Mouse (Mus musculus) 3T3-L1 (cell line): Measurements from ENCODE around the gene Mtch2.
A peak's percentile ranks its signal among the peaks of the same experiment; 100 is the strongest.

ENCODE experiments used
- DNase-seq: peaks from one replicate; pipeline ENCODE4 v3.0.0-alpha.2; 2015; ENCODE audit warnings: low read depth, low spot score

Gene Mtch2

DNA sequence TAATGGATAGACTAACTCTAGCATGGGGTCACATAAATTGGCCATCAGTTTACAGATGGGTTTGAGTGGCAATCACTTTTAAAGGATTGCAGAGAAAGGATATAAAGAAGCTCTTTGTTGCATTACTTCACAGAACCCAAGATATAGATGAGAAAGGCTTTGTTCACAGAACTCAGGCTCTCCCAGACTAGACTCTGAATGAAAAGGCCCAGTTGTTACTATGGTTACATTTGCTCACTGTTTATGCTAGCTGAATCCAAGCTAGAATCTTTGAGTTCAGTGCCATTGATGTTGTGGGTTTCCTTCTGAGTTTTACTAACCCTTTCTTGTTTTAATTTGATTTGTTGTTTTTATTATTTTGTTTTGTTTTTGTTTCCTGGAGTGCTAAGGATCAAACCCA, 17.2 kb downstream of the Mtch2 start:
- no peak for DNase-seq

DNA sequence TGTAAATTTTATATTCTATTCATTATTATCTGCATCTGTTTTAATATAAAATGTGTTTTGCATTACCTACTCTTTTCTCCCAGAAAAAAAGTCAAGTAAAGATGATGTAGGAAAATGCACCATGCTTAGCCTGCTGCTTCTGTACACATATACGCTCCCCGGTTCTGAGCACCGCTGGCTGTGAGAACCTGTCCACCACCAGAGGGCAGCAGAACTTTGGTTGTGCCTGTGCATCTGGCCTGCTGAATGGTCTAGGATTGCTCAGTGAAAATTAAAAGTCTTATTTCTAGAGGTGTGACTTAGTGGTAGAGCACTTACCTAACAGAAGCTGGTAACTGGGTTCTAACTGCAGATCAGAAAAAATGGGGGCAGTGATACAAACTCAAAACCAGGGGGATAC, 19.6 kb downstream of the Mtch2 start:
- peak; percentile 90 for DNase-seq

DNA sequence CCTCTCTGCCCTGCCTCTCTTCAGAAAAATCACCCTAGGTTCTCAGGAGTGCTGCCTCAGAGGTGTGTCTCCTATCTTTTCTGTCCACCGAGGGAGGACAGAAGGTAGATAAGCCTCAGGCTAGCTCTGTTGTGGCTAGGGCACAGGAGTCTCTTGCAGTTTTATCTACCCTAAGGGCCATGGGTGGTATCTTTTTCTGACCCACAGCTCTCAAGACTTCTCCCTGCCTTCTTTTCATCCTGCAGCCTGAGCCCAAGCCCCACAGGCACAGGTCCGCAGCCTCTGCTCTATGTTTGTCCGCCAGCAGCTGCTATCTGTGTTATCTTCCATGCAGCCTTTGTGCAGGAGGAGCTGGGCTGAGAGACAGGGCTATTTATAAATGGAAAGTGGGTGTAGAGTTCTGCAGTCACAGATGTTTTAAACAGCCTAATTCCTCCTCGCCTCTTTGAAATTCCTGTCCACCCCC, 23.2 kb downstream of the Mtch2 start:
- DNase-seq = no peak

DNA sequence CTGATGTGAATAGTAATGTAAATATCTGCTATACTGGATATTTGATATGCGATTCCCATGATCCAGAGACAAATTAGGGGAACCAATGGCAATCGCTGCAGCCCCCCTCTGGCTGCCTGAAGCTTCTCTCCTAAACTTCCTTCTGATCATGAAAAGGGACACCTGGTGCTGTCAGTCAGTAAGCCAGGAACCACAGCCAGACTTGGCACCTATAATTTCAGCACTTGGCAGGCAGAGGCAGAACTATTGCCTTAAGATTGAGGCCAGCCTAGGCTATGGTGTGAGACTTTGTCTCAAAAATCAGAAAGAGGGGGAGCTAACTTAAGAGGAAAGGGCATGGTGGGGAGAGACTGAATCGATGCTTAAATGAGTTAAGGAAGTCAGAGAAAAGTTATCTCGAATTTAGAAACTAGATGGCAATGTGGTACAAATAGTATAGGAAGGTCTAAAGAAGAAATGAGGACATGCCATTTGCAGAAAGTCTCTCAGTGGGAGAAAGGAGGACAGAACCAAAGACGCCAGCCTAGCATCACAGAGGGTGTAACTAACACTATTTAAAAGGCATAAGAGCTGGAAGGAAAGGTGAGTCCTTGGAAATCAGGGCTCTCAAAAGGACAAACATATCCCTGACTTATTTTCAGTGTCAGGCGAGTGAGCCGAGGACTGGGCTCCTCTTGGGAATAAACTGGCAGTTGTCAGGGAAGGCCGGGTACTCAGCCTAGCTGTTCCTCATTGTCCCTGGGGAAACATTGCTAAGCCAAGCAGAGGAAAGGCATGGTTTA, 24.4 kb downstream of the Mtch2 start:
- no peak for DNase-seq

DNA sequence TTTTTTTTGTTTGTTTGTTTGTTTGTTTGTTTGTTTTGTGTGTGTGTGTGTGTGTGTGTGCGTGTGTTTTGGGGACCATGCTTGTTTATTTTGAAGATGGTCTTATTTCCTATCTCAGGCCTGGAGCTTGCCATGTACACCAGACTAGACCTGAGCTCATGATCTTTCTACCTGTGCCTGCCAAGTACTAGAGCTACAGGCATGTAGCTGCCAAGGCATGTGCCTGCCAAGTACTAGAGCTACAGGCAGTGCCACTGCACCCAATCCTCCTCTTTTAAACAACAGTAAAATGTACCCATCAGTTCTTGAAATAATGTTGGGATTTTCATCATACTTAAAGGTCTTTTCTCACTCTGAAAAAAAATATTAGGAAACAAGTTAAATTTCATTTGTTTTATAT, 27.1 kb downstream of the Mtch2 start:
- DNase-seq = no peak

DNA sequence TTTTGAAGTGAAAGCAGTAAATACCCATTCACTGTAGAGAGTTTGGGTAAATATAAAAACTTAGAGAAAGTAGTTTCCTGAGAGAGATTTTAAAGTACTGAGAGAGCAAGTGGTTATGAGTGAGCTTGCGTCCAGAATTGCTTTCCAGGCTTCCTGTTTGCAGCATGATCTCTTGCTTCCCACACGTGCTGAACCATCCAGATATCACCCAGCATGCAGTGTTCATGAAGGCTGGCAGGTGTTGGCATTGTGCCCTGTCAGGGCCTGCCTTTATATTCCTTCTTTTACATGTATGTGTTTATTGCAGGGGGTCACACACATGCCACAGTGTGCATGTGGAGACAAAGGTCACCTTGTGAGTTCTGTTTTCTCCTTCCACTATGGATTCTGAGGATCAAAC, 28.3 kb downstream of the Mtch2 start:
- DNase-seq = no peak

DNA sequence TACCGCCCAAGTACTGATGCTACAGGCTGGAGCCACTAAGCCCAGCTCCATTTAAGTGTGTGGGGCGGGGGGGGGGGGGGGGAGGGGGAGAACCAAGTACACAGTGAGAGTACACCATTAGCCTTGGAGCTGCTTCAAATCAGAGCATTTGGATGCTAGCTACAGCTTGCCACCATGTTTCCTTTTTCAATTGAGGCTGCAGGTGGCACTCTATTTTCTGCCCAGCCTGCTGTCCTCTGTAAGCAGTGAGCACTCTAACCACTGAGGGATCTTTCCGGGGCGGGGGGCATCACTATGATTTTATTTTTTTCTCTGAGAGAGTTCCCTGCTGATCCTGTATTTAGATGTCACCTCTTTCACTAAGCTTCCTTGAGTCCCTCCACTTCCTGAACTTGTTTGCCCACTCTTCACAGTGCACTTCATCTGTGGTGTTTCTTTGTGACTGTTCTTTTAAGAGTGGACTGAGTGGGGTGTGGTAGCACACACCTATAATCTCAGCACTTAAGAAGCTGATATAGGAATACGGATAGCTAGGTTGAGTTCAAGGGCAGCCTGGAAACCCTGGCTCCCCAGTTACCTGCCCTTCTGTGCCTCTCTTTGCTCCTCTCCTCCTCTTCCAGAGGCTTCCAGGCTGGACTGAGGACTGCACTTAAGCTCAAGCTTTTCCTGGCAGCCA, 30.8 kb downstream of the Mtch2 start:
- no peak for DNase-seq

DNA sequence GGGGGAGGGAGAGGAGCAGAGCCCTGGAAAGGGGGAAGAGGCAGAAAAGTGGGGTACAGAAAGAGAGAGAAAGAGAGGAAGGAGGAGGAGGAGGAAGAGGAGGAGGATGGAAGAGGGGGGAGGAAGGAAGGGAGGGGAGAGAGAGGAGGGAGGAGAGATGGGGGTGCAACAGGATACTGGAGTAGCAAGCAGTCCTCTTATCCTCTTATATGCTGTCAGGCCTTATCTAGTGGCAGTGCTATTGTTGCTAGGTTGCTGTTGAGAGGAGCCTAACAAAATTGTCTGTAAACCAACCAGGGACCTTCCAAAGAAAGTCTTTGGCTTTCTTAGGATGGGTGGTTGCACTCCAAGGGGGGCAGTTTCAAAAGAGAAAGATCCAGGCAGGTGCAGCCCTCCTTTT, 32.5 kb downstream of the Mtch2 start:
- DNase-seq = no peak

DNA sequence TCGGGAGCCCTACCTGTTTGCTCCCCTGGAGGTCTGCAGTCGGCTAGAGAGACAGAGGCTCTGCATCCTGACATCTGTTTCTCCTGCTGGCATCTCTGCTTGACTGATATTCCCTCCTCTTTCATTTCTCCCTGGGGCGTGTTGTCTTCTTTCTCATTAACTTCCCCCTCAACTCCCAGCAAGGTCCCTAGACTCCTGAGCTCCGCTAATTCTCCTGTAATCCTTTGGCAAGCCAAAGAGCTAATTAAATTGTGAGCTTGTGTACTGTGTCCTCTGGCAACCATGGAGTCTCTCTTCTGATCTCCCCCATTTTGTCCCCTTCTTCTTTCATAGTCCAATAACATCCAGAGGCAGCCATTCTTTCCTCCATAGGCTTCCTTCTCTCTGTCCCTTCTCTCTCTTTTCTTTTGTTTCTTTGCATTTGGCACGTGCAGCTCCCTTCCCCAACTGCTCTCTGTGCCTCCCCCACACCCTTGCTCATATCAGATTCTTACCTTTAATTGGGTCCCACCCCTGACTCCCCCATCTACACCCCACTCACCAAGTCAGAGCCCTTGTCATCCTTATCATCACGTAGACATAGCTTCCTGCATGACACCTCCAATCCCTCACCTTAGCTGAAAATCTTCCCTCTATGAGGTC, 33.3 kb downstream of the Mtch2 start:
- DNase-seq = no peak

DNA sequence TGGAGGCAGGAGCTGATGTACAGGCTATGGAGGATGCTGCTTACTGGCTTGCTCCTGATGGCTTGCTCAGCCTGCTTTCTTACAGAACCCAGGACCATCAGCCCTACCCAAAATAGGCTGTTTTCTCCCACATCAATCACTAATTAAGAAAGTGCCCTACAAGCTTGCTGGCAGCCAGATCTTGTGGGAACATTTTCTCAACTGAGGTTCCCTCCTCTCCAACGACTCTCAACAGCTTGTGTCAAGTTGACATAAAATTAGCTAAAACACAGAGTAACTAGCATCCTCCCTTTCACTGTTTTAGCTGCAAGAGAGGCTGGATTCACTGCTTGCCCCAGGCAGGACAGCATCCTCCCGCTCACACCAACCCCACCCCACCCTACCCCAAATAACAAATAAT, 34.9 kb downstream of the Mtch2 start:
- DNase-seq = no peak

DNA sequence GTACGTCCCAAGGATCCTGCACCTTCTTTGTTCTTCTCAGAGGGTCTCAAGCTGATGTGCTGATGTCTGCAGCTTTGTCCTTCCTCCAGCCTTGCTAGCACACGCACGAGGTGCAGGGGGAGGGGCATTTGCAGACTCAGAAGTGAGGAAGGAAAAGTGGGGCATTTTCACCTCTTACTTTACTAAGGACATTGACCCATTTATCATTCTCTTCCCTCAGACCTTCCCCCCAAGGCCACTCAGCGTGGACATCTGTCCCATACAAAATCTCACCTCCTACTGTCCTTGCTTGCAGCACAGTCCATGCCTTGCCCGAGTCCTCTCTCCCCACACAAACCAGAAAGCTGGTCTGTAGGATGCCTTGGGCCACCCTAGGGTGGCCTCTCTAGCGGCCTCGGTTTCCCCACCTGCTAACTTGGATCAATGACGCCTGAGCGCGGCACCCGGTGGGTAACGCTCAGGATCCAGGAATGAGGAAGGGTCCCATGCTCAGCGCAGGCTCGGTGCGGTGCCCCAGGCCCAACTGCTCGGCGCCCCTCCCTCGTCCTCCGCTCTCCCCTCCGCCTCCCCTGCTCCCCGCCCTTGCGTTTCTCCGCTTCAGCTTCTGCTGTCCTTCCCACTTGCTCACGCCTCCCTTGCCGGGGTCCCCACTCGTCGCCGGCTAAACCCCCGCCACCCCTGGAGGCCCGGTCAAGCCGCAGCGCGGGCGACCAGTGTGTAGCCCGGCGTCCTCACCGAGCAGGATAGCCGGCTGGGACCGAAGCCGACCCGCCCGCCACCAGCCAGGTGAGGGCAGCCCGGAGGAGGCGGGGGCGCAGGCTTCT, 38.5 kb downstream of the Mtch2 start, which contains the start of gene C1qtnf4:
Gene C1qtnf4 (plus strand): TSS at position 643 of the 824 bp plus-strand sequence.
- DNase-seq = no peak

DNA sequence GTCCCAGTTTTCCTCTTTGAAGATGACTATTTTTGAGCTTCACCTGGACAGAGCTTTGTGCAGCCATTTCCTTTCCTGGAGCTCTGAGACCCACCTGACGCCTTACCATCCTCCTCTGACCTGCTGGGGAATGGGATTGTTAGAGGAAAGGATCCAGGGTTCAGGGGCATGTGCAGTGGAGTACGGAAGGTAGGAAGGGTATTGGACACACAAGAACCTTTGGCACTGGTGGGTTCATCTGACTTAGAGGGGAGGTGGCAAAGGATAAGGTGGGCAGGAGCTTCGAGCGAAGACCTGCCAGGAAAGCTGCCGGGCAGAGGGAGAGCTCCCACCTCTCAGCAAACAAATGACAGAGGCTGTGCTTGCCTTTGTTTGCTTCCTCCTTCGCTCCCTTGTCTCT, 39.5 kb downstream of the Mtch2 start:
- no peak for DNase-seq

DNA sequence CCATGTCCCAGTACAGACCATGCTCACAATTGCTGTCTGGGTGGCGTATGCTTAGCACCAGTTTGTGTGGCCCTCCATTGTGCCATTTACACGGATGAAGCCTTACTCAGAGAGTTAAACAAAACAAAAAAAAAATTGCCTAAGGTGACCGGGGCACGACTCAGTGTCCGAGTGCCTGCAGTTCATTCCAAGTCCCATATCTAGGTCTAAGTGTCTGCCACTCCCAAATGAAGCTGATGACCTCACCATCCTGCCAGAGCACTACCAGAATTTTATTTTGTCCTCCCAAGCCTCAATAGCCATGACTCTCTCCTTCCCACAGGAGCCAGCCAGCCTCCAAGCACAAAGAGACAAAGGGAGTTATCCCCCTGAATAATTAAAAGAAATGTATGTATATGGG, 40.7 kb downstream of the Mtch2 start:
- DNase-seq = peak; percentile 71

DNA sequence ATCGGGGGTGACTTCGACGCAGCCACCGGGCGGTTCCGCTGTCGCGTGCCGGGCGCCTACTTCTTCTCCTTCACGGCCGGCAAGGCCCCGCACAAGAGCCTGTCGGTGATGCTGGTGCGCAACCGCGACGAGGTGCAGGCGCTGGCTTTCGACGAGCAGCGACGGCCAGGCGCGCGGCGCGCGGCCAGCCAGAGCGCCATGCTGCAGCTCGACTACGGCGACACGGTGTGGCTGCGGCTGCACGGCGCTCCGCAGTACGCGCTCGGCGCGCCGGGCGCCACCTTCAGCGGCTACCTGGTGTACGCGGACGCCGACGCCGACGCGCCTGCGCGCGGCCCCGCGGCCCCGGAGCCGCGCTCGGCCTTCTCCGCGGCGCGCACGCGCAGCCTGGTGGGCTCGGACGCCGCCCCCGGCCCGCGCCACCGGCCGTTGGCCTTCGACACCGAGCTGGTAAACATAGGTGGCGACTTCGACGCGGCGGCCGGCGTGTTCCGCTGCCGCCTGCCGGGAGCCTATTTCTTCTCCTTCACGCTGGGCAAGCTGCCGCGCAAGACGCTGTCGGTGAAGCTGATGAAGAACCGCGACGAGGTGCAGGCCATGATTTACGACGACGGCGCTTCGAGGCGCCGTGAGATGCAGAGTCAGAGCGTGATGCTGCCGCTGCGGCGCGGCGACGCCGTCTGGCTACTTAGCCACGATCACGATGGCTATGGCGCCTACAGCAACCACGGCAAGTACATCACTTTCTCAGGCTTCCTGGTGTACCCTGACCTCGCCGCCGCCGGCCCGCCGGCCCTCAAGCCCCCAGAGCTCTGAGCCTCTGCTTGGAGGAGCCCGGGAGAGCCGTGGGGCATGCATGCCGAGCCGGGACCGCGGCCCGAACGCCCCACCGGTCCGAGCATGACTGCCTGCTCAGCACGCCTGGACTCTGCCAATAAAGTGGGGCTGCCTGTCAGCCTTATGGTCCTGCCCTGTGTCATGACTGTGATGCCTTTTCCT, 42.9 kb downstream of the Mtch2 start:
- DNase-seq = no peak

DNA sequence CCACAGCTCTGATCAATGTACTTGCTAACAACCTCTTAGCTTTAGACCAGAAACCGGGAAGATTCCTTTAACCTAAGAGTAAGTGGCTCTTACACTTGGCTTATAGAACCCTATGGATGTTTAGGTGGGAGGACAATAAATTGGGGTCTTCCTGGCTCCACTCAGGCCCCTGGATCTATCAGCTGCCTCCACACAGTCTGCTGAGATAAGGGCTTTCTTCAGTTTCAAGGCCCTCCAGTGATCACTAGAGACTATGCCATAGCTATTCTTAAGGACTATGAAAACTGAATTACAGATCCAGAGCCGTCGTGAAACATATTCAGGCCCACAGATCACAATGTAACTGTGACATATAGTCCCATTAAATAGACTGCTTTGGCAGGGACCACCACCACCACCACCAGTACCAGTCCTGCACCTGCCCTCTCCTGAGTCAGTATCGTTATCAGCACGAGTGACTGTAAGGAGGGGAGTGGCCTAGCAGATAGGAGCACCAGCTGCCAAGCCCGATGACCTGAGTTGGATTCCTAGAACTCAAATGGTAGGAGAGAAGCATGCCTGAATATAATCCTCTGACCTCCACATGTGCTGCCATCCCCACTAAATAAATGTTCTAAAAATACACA, 46.8 kb downstream of the Mtch2 start:
- DNase-seq = no peak

DNA sequence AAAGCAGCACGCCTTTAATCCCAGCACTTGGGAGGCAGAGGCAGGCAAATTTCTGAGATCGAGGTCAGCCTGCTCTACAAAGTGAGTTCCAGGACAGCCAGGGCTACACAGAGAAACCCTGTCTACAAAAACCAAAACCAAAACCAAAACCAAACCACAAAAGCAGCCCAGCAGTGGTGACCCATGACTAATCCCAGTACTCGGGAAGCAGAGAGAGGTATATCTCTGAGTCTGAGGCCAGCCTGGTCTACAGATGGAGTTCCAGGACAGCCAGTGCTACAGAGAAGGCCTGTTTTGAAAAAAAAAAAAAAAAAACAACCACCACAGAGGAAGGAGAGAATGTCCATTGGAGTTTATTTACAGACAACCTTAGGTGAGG, 47.3 kb downstream of the Mtch2 start:
- DNase-seq = peak; percentile 49

DNA sequence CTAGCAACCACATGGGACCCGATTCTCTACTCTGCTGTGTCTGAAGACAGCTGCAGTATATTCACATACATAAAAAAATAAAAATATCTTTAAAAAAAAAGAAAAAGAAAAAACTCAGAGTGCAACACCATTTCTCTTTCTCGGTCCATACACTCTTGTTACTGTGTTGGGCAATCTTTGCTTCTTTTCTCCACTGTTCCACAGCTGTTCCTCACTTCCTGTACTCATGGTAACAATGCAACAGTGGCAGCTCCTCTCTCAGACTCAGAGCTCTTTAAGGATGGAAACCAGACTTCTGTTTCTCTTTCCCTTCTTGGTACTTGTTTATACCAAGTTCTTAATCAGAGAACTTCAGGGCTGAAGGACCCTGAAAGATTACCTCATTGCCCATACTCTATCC, 56.4 kb downstream of the Mtch2 start:
- DNase-seq = no peak

DNA sequence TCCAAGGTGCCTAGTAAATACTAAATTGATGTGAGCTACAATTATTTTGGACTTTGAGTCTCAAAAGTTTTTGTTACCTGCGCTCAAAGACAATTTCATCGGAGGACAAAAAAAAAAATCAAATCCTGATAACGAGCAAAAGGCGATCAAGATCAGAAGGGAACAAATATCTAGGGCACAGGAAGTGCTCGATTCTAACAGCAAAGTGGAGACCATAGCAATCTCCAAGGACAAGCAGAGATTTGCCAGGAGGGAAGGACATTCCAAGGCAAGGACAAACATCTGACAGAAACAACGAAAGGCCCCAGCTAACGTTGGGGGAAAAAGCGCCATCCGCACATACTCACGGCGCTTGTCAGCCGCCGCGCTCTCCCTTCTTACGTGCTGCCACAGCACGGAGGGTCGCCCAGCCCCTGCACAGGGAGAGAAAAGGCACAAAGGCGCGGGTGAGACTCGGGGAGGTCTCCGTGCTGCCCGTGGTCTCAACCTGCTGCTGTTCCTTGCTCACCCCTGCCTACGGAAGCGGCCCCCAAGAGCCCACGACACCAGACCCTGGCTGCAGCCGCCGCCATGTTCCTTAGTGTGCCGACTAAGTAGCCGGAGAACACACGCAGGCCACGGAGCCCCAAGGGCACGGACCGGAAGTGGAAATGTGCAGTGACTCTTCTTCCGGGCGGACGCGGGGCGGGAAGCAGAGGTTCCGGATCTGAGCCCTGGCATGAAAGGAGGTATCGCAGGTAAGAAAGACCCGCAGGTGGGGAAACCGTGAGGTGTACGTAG, 57.3 kb downstream of the Mtch2 start, which contains the start of the genes Kbtbd4 and Ndufs3:
Gene Kbtbd4 (plus strand): TSS at position 665 of the 780 bp plus-strand sequence.
Gene Ndufs3 (minus strand): TSS at position 752 of the 780 bp plus-strand sequence.
- DNase-seq = peak; percentile 92

DNA sequence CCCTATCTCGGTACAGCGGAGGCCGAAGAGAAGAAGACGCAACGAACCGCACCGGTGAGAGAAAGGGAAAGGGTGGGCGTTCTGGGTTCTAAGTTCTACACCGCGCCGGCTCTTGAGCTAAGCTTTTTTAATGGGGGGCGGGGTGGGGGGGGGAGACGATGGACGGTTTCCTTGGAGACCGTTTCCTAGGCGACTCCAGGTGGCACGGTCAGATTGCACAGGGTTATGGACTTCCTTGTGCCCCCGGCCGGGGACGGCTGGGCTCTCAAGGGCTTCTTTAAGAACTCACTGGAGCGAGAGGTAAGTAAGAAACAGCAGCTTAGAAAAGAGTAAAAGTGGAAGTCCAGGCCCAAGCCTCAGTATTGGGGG, 57.9 kb downstream of the Mtch2 start:
- DNase-seq = no peak
